Mouse (Mus musculus): ENCODE results near the gene Pagr1a. TPM values are rescaled to one million over a fixed set of nuclear protein-coding genes. Genes with fewer than 3 reads are reported as not detected.

Pagr1a gene
- polyA plus RNA-seq, 1 experiment from 2014 or later, result 19.4 TPM

DNA sequence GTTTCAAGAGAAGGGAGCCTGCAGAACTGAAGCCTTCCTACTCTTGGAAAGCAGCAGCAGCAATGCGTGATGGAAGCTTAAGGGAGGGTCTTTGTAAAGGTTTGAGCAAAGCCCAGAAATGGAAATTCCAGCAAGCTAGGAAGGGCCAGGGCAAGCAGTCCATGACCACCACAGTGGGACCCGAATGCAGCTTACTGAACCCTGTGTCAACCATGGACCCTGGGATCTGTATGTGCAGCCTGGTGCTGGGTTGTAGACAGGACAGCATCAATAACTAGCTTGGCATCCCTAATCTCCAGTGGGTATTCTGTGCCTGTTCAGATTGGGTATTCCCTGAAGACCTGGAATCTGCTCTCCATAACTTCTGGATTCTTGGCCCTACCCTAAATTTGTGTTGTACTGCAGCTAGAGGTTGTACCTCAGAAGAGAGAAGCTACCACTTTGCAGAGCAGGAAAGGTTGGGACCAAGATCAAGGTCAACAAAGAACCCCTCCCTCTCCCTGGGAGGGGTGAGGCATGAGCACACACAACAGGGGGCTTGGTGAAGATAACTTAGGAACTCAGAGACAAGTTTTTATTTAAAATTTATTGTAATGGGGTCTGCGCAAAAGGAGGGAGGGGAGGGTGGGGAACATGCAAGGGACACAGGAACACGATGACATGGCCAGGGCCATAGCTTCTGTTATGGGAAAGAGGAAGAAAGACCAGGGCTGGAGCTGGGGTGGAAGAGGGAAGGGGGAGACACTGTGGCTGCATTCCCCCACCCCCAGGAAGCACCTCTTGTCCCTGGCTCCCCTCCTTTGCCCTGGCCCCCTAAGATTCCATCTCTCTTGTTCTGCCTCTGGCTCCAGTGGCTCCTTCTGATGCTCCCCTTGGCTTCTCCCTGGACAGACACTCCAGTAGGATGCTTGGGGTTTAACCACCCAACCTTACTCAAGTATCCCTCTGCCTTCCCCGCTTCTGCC lies 4.7 kb upstream of the Pagr1a start:
- peak overlapping the region; percentile 60 for H3K9ac ChIP-seq (ENCODE audit: low read depth, low read length)
- H3K27ac ChIP-seq, result peak overlapping the region; percentile 57; the same call in 1 of the 2 replicates
- H3K4me3 ChIP-seq (replicated peaks; ENCODE audit: low read depth, low read length), result peak overlapping the region; percentile 43
- 53% methylated on average over 5 of the region's 5 CpGs for WGBS
- no peak for TF ChIP-seq CTCF (IDR thresholded peaks at IDR 0.05; ENCODE audit: low read depth)
- H3K9me3 ChIP-seq (replicated peaks; ENCODE audit: low read length), result no peaks in the 10 kb centered on the region
- DNase-seq (ENCODE audit: low spot score), result peak; percentile 41
- H3K36me3 ChIP-seq (ENCODE audit: insufficient read depth, low read length), result 0 out of 2 replicates have a peak, but pooled peaks cover 15% of the 10 kb centered on the region
- no peak for ATAC-seq (replicated peaks; ENCODE audit: low FRiP score, low read depth)
- peak overlapping the region; percentile 85 for H3K4me2 ChIP-seq (ENCODE audit: low read length)
- no peaks in the 10 kb centered on the region for H3K27me3 ChIP-seq (ENCODE audit: insufficient read depth, low read length)
- peaks cover 46% of the 10 kb centered on the region for H3K4me1 ChIP-seq (replicated peaks; ENCODE audit: insufficient read depth, low read length)

- Histone ChIP-seq H3K4me1 (replicated peaks; ENCODE audit: insufficient read depth, low read length) (peaks cover 46% of the 10 kb centered on the region), H3K27me3 (ENCODE audit: insufficient read depth, low read length) (no peaks in the 10 kb centered on the region), H3K4me3 (replicated peaks; ENCODE audit: low read depth, low read length) (peak within 1 kb of the TSS; percentile 43), H3K4me2 (ENCODE audit: low read length) (peak within 1 kb of the TSS; percentile 85), H3K9me3 (replicated peaks; ENCODE audit: low read length) (no peaks in the 10 kb centered on the region), H3K36me3 (ENCODE audit: insufficient read depth, low read length) (0 out of 2 replicates have a peak, but pooled peaks cover 15% of the 10 kb centered on the region), H3K9ac (ENCODE audit: low read depth, low read length) (peak within 1 kb of the TSS; percentile 60), H3K27ac (peak within 1 kb of the TSS; percentile 57)
- peak; percentile 88 for DNase-seq (ENCODE audit: low spot score)
- no peak for TF ChIP-seq CTCF (IDR thresholded peaks at IDR 0.05; ENCODE audit: low read depth)
- ATAC-seq (replicated peaks; ENCODE audit: low FRiP score, low read depth), result no peak
- WGBS, result 2% methylated on average over 33 of the region's 37 CpGs
These were observed 3.9 kb upstream of the Pagr1a start, which contains the start of the genes Gm42742 and Prrt2 for GRCm38 (mm10) chr7:127020901-127021562. Gm42742 (minus strand) TSS chr7:127021097. Prrt2 (minus strand) TSS chr7:127021211.

DNA sequence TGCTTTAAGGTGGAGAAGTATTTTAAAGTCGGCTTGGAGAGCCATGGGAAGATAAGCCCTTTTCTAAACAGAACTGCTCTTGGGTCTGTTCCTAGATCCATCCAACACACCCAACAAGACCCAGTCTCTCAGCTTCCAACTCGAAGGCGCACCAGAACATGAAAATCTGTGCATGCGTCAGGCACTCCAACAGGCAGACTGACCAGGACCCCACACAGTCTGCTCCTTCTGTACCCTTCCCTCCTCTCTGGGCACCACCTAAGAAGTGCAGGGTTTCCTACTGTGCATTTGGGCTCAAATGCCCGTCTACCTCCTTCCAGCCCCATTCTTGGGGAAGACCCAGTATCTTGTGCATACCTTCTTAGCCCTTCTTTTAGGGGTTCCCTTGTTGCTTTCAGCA lies 3.3 kb upstream of the Pagr1a start:
- no peaks in the 10 kb centered on the region for H3K27me3 ChIP-seq (ENCODE audit: insufficient read depth, low read length)
- WGBS, result 38% methylated on average over 5 of the region's 5 CpGs
- 0 out of 2 replicates have a peak, but pooled peaks cover 15% of the 10 kb centered on the region for H3K36me3 ChIP-seq (ENCODE audit: insufficient read depth, low read length)
- DNase-seq (ENCODE audit: low spot score), result peak; percentile 27
- no peaks in the 10 kb centered on the region for H3K9me3 ChIP-seq (replicated peaks; ENCODE audit: low read length)
- peak overlapping the region; percentile 85 for H3K4me2 ChIP-seq (ENCODE audit: low read length)
- peak overlapping the region; percentile 43 for H3K4me3 ChIP-seq (replicated peaks; ENCODE audit: low read depth, low read length)
- peaks cover 50% of the 10 kb centered on the region for H3K4me1 ChIP-seq (replicated peaks; ENCODE audit: insufficient read depth, low read length)
- H3K27ac ChIP-seq, result peak overlapping the region; percentile 57
- ATAC-seq (replicated peaks; ENCODE audit: low FRiP score, low read depth), result no peak
- no peak for TF ChIP-seq CTCF (IDR thresholded peaks at IDR 0.05; ENCODE audit: low read depth)
- H3K9ac ChIP-seq (ENCODE audit: low read depth, low read length), result peak overlapping the region; percentile 60

DNA sequence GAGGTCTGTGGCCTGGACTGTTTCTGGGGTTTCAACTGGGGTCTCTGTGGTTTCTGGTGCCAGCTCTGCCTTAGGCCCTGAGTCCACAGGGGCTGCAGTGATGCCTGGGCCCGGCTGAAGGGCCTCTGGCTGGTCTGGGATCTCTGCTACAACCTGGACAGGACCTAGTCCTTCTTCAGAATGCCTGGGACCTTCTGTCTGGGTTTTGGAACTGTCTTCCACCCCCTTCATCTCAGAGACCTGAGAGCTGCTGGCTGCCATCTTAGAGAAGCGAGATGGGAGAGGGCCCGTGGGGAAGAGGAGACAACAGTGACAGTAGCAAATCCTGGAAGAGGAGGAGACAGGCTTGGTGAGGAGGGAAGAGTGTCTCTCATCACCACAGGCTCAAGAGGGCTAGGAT lies 2.9 kb upstream of the Pagr1a start:
- ATAC-seq (replicated peaks; ENCODE audit: low FRiP score, low read depth) (no peak), DNase-seq (ENCODE audit: low spot score) (peak; percentile 16)
- 54% methylated on average over 3 of the region's 3 CpGs for WGBS
- Histone ChIP-seq H3K9me3 (replicated peaks; ENCODE audit: low read length) (no peaks in the 10 kb centered on the region), H3K9ac (ENCODE audit: low read depth, low read length) (peak overlapping the region; percentile 60; the same call in 1 of the 2 replicates), H3K4me1 (replicated peaks; ENCODE audit: insufficient read depth, low read length) (peaks cover 50% of the 10 kb centered on the region), H3K4me2 (ENCODE audit: low read length) (peak overlapping the region; percentile 85), H3K36me3 (ENCODE audit: insufficient read depth, low read length) (0 out of 2 replicates have a peak, but pooled peaks cover 15% of the 10 kb centered on the region), H3K27ac (no peak overlapping the region), H3K27me3 (ENCODE audit: insufficient read depth, low read length) (no peaks in the 10 kb centered on the region), H3K4me3 (replicated peaks; ENCODE audit: low read depth, low read length) (peak overlapping the region; percentile 43; the same call in 1 of the 2 replicates)
- no peak for TF ChIP-seq CTCF (IDR thresholded peaks at IDR 0.05; ENCODE audit: low read depth)

- no peak overlapping the region for H3K9ac ChIP-seq (ENCODE audit: low read depth, low read length)
- H3K4me2 ChIP-seq (ENCODE audit: low read length), result peak overlapping the region; percentile 85
- no peak for ATAC-seq (replicated peaks; ENCODE audit: low FRiP score, low read depth)
- H3K4me3 ChIP-seq (replicated peaks; ENCODE audit: low read depth, low read length), result no peak overlapping the region
- H3K36me3 ChIP-seq (ENCODE audit: insufficient read depth, low read length), result 0 out of 2 replicates have a peak, but pooled peaks cover 15% of the 10 kb centered on the region
- H3K4me1 ChIP-seq (replicated peaks; ENCODE audit: insufficient read depth, low read length), result peaks cover 47% of the 10 kb centered on the region
- 73% methylated on average over 14 of the region's 14 CpGs for WGBS
- TF ChIP-seq CTCF (IDR thresholded peaks at IDR 0.05; ENCODE audit: low read depth), result no peak
- no peak overlapping the region for H3K27ac ChIP-seq
- no peak for DNase-seq (ENCODE audit: low spot score)
- no peaks in the 10 kb centered on the region for H3K9me3 ChIP-seq (replicated peaks; ENCODE audit: low read length)
- no peaks in the 10 kb centered on the region for H3K27me3 ChIP-seq (ENCODE audit: insufficient read depth, low read length)
These were observed 2.3 kb upstream of the Pagr1a start for GRCm38 (mm10) chr7:127019306-127019960.
